Mouse (Mus musculus): ENCODE measurements at regions not wholly inside any gene's neighbourhood (a gene's known extent, or its start where the extent isn't known, plus 50 kb on each side); places are given as distances from the start of the nearest gene placed in this dataset.

GRCm38 (mm10) chrX:58686119-58686518 lies 223.0 kb upstream of the 4930550L24Rik start:
- DNase-seq = no peak

GRCm38 (mm10) chrX:58688964-58689363 lies 220.2 kb upstream of the 4930550L24Rik start:
- DNase-seq = peak in 1 of 2 experiments; percentile 4

GRCm38 (mm10) chrX:58702152-58702741 lies 206.9 kb upstream of the 4930550L24Rik start:
- no peak for DNase-seq
